Mouse (Mus musculus) thymus, adult 2 months (tissue): Measurements from ENCODE around the gene Rph3al. TPM values are rescaled to one million over a fixed set of nuclear protein-coding genes. Genes with fewer than 3 reads are reported as not detected.

Experiments used
- DNase-seq: peaks from one replicate; pipeline ENCODE4 v3.0.0; 2021
- H3K27ac ChIP-seq: fragments of 200-500 bp; 2 replicates; pipeline ENCODE4 v1.5.1; 2012; ENCODE audit warnings: low read length, control low read depth; ENCODE audit not compliant: control insufficient read depth, insufficient read depth
- H3K27me3 ChIP-seq: fragments of 200-500 bp; 2 replicates; pipeline ENCODE4 v1.6.1; 2012; ENCODE audit warnings: mild to moderate bottlenecking, low read length, moderate library complexity, mixed read lengths; ENCODE audit not compliant: control insufficient read depth, insufficient read depth
- H3K36me3 ChIP-seq: fragments of 200-500 bp; 2 replicates; pipeline ENCODE4 v1.6.1; 2012; ENCODE audit warnings: mild to moderate bottlenecking, low read length, moderate library complexity; ENCODE audit not compliant: control insufficient read depth, insufficient read depth
- H3K4me1 ChIP-seq: fragments of 200-500 bp; replicated peaks from 2 replicates; pipeline ENCODE4 v1.6.1; 2012; ENCODE audit warnings: low read length; ENCODE audit not compliant: control insufficient read depth, insufficient read depth
- H3K4me3 ChIP-seq: fragments of 200-500 bp; 2 replicates; pipeline ENCODE4 v1.5.1; 2012; ENCODE audit warnings: mild to moderate bottlenecking, low read length, control low read depth, moderate library complexity; ENCODE audit not compliant: control insufficient read depth, insufficient read depth
- CTCF ChIP-seq: fragments of 200-500 bp; IDR thresholded peaks from 2 replicates; pipeline ENCODE4 v1.5.1; 2012; ENCODE audit warnings: mild to moderate bottlenecking, control low read depth, low read length, moderate library complexity, borderline replicate concordance; ENCODE audit not compliant: control insufficient read depth, poor library complexity, insufficient read depth; ENCODE audit errors: extremely low read depth
- POLR2A ChIP-seq: fragments of 200-500 bp; IDR thresholded peaks from 2 replicates; pipeline ENCODE4 v1.6.1; 2012; ENCODE audit warnings: mild to moderate bottlenecking, low read length, control low read depth, moderate library complexity; ENCODE audit not compliant: control insufficient read depth, poor library complexity, insufficient read depth; ENCODE audit errors: extremely low read depth
- WGBS: fragments of 180-500 bp; shearing (Covaris S2); methylation state at CpG from one replicate; pipeline ENCODE4 v1.1.7; 2018; 5-methylcytosine and 5-hydroxymethylcytosine counted together
- polyA plus RNA-seq: library from polyadenylated mRNA; depleted of rRNA; stranded (reverse); fragments of >200 nt; gene quantifications from 2 replicates; pipeline ENCODE4 v1.2.3, GENCODE M21; 2012

The Rph3al gene
- polyA plus RNA-seq, 1 experiment = 7.6 TPM

- WGBS = 96% methylated on average over 5 of the region's 5 CpGs
- TF ChIP-seq POLR2A = no peak
- no peak for TF ChIP-seq CTCF
Measured at GRCm38 (mm10) chr11:75869898-75870297, 68.3 kb downstream of the Rph3al start.

GRCm38 (mm10) chr11:75866861-75867260 lies 71.4 kb downstream of the Rph3al start:
- WGBS = 56% methylated on average over 4 of the region's 4 CpGs
- H3K4me1 ChIP-seq = no peaks in the 10 kb centered on the region

More at GRCm38 (mm10) chr11:75869898-75870297, 68.3 kb downstream of the Rph3al start:
- no peaks in the 10 kb centered on the region for H3K36me3 ChIP-seq
- no peak overlapping the region for H3K4me3 ChIP-seq
- no peaks in the 10 kb centered on the region for H3K27me3 ChIP-seq
- H3K4me1 ChIP-seq = no peaks in the 10 kb centered on the region
- no peak for DNase-seq
- H3K27ac ChIP-seq = no peak overlapping the region

GRCm38 (mm10) chr11:75865859-75866258 lies 72.4 kb downstream of the Rph3al start:
- H3K27ac ChIP-seq = no peak overlapping the region
- no peaks in the 10 kb centered on the region for H3K4me1 ChIP-seq
- WGBS = 74% methylated on average over 9 of the region's 9 CpGs
- TF ChIP-seq CTCF (no peak), POLR2A (no peak)
- H3K4me3 ChIP-seq = no peak overlapping the region
- no peaks in the 10 kb centered on the region for H3K27me3 ChIP-seq
- DNase-seq = no peak
- no peaks in the 10 kb centered on the region for H3K36me3 ChIP-seq

More at GRCm38 (mm10) chr11:75866861-75867260, 71.4 kb downstream of the Rph3al start:
- Histone ChIP-seq H3K27ac (no peak overlapping the region), H3K27me3 (no peaks in the 10 kb centered on the region), H3K4me3 (no peak overlapping the region), H3K36me3 (no peaks in the 10 kb centered on the region)
- DNase-seq = no peak
- TF ChIP-seq CTCF (no peak), POLR2A (no peak)

GRCm38 (mm10) chr11:75865253-75865619 lies 73.0 kb downstream of the Rph3al start:
- H3K36me3 ChIP-seq = no peaks in the 10 kb centered on the region
- no peak overlapping the region for H3K4me3 ChIP-seq
- DNase-seq = no peak
- no peaks in the 10 kb centered on the region for H3K27me3 ChIP-seq
- H3K4me1 ChIP-seq = no peaks in the 10 kb centered on the region
- WGBS = 85% methylated on average over 7 of the region's 7 CpGs
- H3K27ac ChIP-seq = no peak overlapping the region
- TF ChIP-seq CTCF (no peak), POLR2A (no peak)

DNA sequence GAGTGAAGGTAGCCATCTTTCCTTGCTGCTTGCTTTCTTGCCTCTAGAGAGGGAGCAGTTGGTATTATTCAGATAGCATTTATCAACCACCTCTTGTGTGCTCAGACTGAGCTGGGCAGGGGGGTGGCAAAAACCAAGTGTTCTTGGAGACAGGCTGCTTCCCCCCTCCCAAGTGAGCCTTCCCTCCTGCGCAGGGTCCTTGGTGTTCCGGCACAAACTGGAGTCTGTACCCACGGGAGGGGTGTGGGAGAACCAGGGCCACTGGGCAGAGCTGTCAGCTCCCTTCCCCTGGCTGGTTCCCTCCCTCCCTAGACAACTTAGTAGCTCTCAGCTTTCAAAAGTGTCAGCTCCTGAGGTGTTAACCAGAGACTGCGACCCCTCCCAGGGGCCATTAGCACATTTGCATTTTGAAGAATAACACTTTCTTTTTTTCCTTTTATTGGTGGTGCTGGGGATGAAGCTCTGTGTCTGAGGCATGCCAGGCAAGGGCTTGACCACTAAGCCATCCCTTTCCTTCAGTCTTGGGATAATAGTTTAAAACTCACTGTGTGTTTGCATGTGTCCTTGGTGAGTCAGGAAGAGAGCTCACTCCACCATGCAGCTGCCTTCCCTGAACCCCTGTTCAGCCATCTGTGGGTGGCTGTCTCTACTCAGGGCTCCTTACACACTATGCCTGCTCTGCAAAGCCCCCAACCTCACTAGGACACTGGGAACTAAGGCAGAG lies 73.5 kb downstream of the Rph3al start:
- no peaks in the 10 kb centered on the region for H3K27me3 ChIP-seq
- DNase-seq = no peak
- H3K4me3 ChIP-seq = no peak overlapping the region
- TF ChIP-seq CTCF = no peak
- TF ChIP-seq POLR2A = no peak
- no peaks in the 10 kb centered on the region for H3K36me3 ChIP-seq
- no peak overlapping the region for H3K27ac ChIP-seq
- 95% methylated on average over 4 of the region's 4 CpGs for WGBS
- no peaks in the 10 kb centered on the region for H3K4me1 ChIP-seq

DNA sequence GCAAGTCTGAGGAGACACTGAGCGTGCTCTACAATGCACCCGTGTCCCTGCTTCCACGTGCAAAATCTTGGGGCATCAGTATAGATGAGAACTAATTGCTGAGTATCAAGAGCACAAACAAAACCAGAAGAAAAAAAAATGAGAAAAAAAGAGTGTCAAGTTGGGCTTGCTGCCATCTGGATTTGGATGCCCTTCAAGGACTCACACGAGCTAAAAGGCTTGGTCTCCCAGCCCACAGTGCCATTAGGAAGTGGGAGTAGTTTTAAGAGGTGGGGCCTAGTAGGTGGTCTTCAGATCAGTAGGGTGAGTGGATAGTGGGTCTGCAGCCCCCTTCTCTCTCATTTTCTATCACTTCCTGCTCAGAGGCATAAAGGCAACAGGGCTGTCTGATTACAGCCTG lies 75.8 kb downstream of the Rph3al start:
- WGBS = 91% methylated on average over 4 of the region's 4 CpGs

More for the DNA sequence above, 75.8 kb downstream of the Rph3al start:
- H3K27ac ChIP-seq = no peak overlapping the region
- no peak for DNase-seq
- H3K27me3 ChIP-seq = no peaks in the 10 kb centered on the region; the same call in 1 of the 2 replicates
- no peak overlapping the region for H3K4me3 ChIP-seq
- H3K4me1 ChIP-seq = no peaks in the 10 kb centered on the region
- TF ChIP-seq POLR2A (no peak), CTCF (no peak)
- no peaks in the 10 kb centered on the region for H3K36me3 ChIP-seq
